Mouse (Mus musculus) spleen, postnatal 10 days (tissue): ENCODE measurements around the gene Usp42.

Experiments used
- DNase-seq, 2 experiments: peaks; one replicate each; pipeline ENCODE4 v3.0.0; 2021 to 2022; ENCODE audit warnings: low spot score in 2 of 2

Usp42 gene

DNA sequence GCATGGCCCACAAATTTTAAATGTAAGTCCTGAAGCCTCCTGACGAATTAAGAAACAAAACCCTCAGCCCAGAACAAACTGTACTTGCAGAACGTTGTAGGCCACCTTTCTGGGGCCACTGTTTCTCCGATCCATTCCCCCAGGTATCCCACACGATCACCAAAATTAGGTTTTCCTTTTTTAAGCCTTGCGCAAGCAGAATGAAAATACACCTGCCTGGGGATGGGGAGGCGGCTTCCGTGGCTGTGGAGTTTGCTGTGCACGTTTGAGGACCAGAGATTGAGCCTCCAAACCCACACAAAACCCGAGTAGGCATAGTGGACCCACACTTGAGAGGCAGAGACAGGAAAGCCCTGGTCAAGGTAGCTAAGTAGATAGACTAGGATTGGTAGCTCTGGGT lies 41.7 kb downstream of the Usp42 start:
- no peak for DNase-seq

DNA sequence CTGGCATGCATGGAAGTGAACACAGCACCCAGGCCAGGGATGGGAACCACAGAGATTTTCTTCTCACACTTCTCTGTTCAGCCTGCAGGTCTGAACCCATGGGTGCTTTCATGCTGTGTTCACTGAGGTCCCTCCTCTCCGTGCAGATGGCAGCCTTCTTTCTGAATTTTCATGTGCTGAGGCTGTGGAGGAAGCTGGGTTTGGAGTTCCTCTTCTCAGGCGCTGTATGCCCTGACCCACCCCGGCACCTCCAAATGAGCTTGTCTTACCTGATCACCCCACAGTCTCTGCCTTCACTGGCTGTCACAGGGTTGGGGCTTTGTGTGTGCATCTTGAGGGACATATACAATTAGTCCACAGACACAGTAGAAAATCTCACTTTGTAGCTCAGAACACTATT lies 44.5 kb downstream of the Usp42 start:
- DNase-seq = no peak

DNA sequence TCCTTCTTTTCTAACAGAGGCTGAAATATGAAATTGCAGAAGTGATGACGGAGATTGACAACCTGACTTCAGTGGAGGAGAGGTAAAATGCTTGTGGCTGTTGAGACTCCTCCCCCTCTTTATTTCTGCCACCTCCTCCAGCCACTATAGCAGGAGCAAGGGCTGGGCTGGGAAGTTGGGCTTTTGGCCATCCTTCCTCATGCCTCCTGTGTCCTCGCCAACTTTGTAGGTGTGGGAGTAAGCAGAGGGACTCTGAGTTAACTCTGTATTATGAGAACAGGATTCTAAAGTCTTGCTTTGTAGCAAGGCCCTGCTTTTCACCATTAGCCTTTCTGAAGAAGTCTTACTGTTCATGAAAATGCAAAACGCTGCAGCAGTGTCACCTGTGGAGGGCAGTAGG lies 45.6 kb downstream of the Usp42 start:
- DNase-seq = no peak

DNA sequence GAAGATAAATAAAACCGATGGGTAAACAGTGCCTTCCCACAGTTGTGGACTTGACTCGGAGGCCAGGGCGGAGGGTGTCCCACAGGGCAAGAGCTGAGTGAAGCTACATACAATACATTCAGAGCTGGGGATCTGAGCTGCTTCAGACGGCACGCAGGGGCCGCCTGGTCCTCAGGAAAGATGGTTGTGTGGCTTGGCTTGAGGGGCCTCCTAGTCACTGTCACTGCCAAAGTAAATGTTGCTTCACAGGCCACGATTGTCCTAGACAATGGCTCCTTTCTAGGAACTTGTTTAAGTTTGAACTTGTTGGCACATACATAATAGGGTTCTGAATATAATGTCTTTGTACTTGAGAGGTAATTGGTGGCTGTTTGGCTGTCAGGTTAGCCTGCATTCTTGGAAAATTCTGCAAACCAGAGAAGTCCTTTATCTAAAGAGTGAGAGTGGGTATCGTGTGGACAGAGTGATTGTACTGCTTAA lies 47.1 kb downstream of the Usp42 start:
- DNase-seq = no peak

DNA sequence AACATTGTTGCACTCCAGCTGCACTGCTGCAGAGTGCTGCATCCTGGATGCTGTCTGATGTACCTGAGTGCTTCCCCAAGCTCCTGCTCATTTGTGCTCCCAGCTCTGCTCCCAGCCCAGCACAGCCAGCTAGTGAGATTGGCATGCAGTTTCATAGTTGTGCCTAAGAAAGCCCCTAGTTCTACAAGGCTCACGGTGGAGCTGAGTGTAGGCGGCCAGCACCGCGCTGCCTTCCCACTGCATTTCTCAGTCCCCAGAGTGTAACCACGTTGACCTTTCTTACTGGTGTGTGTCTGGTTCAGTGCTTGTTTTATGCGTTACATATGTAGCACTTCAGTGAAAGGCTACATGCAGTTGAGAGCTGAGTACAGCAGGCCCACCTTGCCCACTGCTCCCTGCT lies 48.4 kb downstream of the Usp42 start:
- no peak for DNase-seq

DNA sequence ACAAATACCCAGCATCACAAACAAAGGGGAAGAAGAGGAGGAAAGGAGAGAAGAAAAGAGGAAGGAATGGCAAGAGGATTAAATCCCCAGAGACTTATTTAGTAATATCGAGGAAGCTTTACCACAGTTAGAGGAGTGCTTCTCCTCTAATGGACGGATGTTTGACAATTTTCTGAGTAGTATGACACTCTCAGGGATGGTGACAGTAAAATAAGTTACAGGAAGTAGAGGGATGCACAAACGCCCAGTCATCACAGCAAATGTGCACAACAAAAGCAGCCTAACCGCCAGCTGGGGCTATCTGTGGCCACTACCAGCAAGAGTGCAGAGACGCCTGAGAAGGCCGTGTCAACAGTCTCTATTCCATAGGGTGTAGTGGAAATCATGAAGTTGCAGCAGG lies 52.4 kb downstream of the Usp42 start:
- DNase-seq = no peak

DNA sequence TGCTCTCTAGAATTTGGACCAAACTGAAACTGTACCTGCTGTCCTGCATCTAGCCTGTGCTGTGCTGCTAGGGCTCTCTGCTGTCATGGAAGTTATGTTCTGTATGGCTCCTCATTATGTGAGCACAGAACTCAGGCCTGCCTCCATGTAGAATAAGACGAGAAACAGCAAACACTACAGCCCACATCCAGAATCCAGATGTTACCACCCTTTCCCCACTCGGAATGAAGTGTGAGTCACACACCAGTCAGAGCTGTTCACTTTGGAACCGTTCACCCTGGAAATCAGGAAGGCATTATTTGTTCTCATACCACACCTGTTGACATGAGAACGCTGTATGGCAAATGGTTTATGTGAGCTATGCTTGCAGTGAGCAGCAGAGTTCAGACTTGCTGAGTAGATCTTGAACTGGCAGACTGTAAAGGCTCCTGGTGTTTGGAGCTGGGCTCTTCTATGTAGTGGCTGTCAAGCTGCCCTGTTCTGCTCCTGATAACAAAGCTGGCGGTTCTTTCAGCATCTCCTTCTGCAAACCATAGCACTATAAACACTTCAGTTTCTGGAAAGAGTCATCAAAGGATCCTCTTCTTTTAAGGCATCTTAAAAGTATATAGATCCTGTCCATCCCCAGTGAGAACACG lies 53.3 kb downstream of the Usp42 start:
- no peak for DNase-seq

DNA sequence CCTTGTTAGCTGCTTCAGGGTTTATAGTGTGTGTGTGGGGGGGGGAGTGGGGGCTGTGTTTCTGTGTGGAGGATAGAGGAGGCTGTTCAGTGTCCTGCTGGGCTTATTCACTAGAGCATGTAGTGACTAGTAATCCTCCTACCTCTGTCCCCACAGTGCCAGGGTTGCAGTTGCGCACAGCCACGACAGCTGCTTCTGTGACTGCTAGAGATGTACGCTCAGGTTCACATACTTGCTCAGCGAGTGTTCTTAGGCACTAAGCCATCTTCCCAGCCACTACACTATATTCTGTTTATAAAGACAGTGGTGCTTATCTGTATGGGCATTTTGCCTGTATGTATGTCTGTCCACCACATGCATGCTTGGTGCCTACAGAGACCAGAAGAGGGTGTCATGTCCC lies 54.7 kb downstream of the Usp42 start:
- no peak for DNase-seq

DNA sequence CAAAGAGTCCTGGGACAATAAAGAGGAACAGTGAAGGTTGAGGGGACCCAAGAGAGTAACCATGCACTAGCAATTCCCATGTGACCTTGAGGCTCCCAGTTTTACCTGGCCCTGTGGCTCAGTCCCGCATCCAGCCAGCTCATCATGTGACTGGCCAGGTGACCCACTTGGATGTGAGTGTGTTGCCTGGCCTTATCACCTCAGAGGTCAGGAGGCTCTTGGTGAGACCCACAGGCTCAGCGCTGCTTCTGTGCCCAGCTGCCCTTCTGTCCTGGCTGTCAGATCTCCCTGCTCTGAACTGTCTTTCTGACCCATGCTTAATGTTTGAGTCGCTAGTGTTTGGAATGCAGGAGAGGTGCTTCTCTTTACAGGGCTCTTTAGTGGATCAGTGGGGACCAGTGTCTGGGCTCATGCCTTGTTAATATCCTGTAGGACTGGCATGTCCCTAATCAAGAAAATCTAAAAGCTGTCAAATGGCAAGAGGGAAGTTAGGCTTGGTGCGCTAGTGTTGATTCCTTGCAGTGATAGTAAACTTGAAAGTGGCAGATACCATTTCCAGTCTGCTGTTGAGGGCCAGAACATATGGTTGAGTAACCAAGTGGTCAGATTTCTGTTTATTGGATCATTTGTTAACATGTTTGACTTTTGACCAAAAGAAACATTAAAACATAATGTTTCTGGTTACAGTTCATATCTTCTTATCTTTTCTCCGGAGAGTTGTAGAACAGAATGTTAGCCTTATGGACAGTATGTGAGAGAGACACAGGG lies 55.7 kb downstream of the Usp42 start:
- DNase-seq = no peak

DNA sequence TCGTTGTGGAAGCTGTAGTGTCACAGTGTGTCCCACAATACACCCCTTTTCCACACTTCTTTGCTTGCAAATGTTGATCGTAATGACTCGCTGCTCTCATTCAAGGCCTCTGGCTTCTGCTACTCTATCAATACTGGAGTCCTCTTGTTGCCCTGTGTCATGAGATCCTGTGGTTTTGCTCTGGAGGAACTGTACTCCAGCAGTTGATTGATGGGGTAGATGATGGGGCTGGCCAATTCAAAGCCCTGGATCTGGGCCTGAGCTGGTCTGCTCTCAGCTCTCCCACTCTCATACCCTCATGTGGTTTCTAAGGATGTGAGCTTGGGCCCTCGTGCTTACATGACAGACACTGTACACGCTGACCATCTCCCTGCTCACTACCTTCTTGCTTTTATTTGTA lies 57.5 kb downstream of the Usp42 start:
- DNase-seq = no peak

DNA sequence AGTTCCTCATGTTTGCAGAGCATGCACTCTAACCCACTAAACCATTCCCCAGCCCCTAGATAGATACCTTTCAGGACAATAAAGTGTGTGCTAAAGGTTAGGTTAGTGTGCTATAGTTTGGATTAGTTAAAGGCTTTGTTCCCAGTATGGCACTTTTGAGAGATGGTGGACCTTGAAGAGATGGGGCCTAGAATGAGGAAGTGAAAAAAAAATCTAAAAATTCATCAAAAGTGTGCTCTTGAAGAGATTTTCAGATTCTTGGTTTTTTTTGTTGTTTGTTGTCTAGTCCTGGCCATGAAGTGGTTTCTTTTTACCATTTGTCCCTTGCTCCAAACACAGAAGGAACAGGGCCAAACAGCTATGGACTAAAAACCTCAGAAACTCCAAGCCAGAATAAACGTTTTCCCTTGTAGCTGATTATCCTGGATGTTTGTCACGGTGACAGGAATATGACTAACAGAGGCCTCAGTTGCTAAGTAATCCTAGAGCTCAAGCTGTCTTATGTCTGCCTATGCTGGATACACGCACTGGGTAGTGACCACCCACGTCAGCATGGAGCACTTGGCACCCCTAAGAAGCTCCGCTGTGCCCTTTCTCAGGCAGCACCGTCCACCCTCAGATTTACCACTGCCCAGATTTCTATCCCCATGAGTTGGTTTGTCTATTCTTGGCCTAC lies 61.2 kb downstream of the Usp42 start:
- no peak for DNase-seq

DNA sequence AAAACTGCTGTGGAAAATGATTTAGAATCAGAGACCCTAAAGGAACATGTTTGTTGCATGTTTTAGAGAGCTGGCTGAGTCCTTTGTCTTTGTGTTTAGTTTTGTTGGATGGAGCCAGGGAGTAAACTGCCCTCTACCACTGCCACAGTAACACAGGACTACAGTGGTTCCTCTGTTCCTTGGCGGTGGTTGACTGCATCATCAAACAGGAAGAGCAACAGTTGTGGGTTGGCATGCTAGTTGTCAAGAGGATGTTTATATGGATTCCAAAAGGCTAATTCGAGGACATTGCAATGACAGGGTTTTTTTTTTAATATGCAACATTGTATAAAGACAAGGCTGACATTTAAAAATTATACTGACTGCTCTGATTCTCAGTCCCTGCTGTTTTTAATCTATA lies 62.2 kb downstream of the Usp42 start:
- no peak for DNase-seq

DNA sequence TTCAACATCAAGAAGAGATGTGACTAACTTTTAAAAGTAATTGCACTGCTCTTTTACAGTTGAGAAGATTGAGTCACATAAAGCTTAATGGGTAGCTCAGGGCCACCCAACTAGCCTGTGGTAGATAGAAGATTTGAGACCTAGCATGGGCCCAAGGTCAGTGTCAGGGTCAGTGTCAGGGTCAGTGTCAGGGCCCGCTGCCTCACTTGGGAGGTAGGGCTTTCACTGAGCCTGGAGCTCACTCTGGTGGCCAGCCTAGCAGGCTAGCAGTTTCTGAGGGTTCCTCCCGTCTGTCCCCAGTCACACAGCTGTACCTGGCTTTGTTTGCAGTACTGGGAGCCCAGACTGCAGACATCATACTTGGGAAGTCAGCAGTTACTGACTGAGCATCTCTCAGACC lies 62.7 kb downstream of the Usp42 start:
- DNase-seq = no peak

DNA sequence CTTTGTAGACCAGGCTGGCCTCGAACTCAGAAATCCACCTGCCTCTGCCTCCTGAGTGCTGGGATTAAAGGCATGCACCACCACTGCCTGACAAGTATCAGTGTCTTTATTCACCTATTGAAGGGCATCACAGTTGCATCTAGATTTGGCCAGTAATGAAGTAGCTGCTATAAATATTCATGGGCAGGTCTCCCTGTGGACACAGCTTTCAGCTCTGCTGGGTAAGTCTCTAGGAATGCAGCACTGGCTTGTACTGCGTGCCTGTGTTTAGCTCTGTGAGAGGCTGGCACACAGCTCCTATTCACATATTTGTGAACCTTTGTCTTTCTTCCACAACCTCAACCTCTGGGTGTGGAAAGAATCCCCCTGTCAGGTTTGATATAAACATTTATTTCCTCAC lies 63.2 kb downstream of the Usp42 start:
- DNase-seq = no peak

DNA sequence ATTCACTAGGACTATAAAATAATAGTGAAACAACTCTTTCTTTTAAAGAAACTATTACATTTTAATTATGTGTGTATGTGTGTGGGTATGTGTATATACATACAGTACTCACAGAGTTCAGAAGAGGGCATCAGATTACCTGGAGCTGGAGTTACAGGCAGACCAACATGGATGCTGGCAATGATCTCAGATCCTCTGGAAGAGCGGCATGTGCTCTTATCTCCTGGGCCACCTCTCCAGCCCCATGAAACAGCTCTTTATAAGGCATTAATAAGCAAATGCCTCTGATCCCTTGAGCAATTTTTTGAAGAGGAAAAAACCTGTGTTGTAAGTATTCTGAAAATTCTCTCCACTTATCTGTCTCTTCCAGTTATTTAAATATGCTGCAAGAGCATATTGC lies 66.1 kb downstream of the Usp42 start:
- DNase-seq = no peak

DNA sequence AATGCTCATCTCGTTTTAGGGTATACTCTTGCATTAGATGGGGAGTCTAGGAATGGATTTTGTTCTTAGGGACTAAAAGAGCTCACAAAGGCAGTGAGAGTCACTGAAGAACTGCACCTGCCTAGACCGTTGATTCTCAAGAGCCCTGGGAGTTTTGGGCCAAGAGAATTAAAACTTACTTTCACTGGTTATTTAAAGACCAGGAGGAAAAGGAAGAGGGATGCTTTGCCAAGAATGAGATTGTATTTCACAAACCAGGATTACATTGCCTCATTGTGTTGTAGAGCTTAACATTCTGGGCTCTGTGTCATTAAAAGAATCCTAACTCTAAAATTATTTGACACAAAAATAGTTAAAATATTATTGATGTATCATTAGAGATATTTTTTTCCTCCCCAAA lies 66.5 kb downstream of the Usp42 start:
- no peak for DNase-seq

DNA sequence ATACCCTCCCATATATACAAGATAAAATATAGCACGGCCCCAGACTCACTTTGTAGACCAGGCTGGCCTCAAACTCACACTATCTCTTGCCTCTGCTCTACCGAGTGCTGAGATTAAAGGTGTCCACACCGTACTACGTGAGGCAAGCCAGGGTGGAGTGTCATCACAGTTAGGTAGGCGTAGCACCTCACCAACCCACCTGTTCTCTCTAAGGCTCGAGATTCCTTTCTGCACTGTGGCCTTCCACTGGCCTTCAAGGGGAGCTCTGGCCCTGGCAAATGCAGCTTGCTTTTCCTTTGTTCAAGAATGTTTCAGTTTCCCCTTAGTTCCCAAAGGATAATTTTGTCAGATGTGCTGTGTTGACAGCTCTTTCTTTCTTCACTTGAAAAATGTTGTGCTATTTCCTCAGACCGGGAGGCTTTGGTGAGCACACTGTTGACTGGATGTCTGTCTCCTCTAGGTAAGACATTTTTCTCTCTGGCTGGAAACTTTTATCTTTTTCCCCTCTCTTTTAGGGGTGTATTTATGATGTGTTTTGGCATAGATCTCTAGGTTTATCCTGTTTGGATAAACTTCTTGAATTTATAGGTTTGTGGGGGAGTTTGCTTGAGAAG lies 68.9 kb downstream of the Usp42 start:
- DNase-seq = no peak
